Mouse (Mus musculus): ENCODE results near the gene Gm4070. TPM values are rescaled to one million over a fixed set of nuclear protein-coding genes. Genes with fewer than 3 reads are reported as not detected.
"Not testable (repeated sequence)": the region's sequence is repeated elsewhere in the genome, so short reads cannot be mapped to it uniquely, and the experiment has no call there.

Gm4070 gene
- total RNA-seq (2012; rRNA removed), result 1.9 and 3.1 TPM in 2 replicates
- 3.2 and 3.7 TPM in 2 replicates for total RNA-seq (2014; rRNA removed)
- polyA plus RNA-seq (2012; ENCODE audit: insufficient read length, low read depth), result 2.8 and 4.2 TPM in 2 replicates

- H3K9ac ChIP-seq (ENCODE audit: insufficient read depth, low read depth); H3K4me1 ChIP-seq (ENCODE audit: control insufficient read depth in 1 of 2, insufficient read depth in 2 of 2); H3K9me3 ChIP-seq (replicated peaks; ENCODE audit: low read length); DNase-seq (ENCODE audit: extremely low read depth); H3K36me3 ChIP-seq (replicated peaks in 1 of 2; ENCODE audit: control insufficient read depth in 1 of 2, insufficient read depth in 1 of 2, low read length in 1 of 2); in situ Hi-C loops (cut with MboI; ENCODE audit: low pct_ligation_motif_present, low pct_unique_long_range_greater_than_20kb, low sequenced_read_pairs); H3K27ac ChIP-seq (ENCODE audit: insufficient read depth, low read depth); dilution Hi-C loops (cut with MboI; ENCODE audit: extremely low pct_ligation_motif_present, extremely low pct_unique_long_range_greater_than_20kb, low sequenced_read_pairs); H3K79me2 ChIP-seq (replicated peaks; ENCODE audit: control insufficient read depth, extremely low read depth, insufficient read depth, poor library complexity, severe bottlenecking); H3K4me2 ChIP-seq (ENCODE audit: insufficient read depth, low read depth, poor library complexity, severe bottlenecking); H3K4me3 ChIP-seq (replicated peaks in 1 of 3; ENCODE audit: low read depth in 2 of 3, low read length in 2 of 3, poor library complexity in 1 of 3); H3K27me3 ChIP-seq (replicated peaks): not testable (repeated sequence)
These were observed at the start of gene Gm4070 for GRCm38 (mm10) chr7:105953812-105954211. Gene Gm4070 (minus strand): TSS chr7:105953967.

- H3K27ac ChIP-seq (ENCODE audit: insufficient read depth, low read depth); H3K4me3 ChIP-seq (replicated peaks in 1 of 3; ENCODE audit: low read depth in 2 of 3, low read length in 2 of 3, poor library complexity in 1 of 3); dilution Hi-C loops (cut with MboI; ENCODE audit: extremely low pct_ligation_motif_present, extremely low pct_unique_long_range_greater_than_20kb, low sequenced_read_pairs); in situ Hi-C loops (cut with MboI; ENCODE audit: low pct_ligation_motif_present, low pct_unique_long_range_greater_than_20kb, low sequenced_read_pairs); H3K4me2 ChIP-seq (ENCODE audit: insufficient read depth, low read depth, poor library complexity, severe bottlenecking); H3K36me3 ChIP-seq (replicated peaks in 1 of 2; ENCODE audit: control insufficient read depth in 1 of 2, insufficient read depth in 1 of 2, low read length in 1 of 2); H3K79me2 ChIP-seq (replicated peaks; ENCODE audit: control insufficient read depth, extremely low read depth, insufficient read depth, poor library complexity, severe bottlenecking); H3K9ac ChIP-seq (ENCODE audit: insufficient read depth, low read depth); H3K9me3 ChIP-seq (replicated peaks; ENCODE audit: low read length); DNase-seq (ENCODE audit: extremely low read depth); H3K4me1 ChIP-seq (ENCODE audit: control insufficient read depth in 1 of 2, insufficient read depth in 2 of 2); H3K27me3 ChIP-seq (replicated peaks): not testable (repeated sequence)
These were observed 773 bp upstream of the Gm4070 start for GRCm38 (mm10) chr7:105954540-105954939.

GRCm38 (mm10) chr7:105952408-105952807 is 1.4 kb downstream of the Gm4070 start:
- H3K79me2 ChIP-seq (replicated peaks; ENCODE audit: control insufficient read depth, extremely low read depth, insufficient read depth, poor library complexity, severe bottlenecking); H3K9ac ChIP-seq (ENCODE audit: insufficient read depth, low read depth); dilution Hi-C loops (cut with MboI; ENCODE audit: extremely low pct_ligation_motif_present, extremely low pct_unique_long_range_greater_than_20kb, low sequenced_read_pairs); H3K4me1 ChIP-seq (ENCODE audit: control insufficient read depth in 1 of 2, insufficient read depth in 2 of 2); H3K27me3 ChIP-seq (replicated peaks); H3K36me3 ChIP-seq (replicated peaks in 1 of 2; ENCODE audit: control insufficient read depth in 1 of 2, insufficient read depth in 1 of 2, low read length in 1 of 2); DNase-seq (ENCODE audit: extremely low read depth); H3K4me3 ChIP-seq (replicated peaks in 1 of 3; ENCODE audit: low read depth in 2 of 3, low read length in 2 of 3, poor library complexity in 1 of 3); in situ Hi-C loops (cut with MboI; ENCODE audit: low pct_ligation_motif_present, low pct_unique_long_range_greater_than_20kb, low sequenced_read_pairs); H3K27ac ChIP-seq (ENCODE audit: insufficient read depth, low read depth); H3K4me2 ChIP-seq (ENCODE audit: insufficient read depth, low read depth, poor library complexity, severe bottlenecking); H3K9me3 ChIP-seq (replicated peaks; ENCODE audit: low read length): not testable (repeated sequence)

GRCm38 (mm10) chr7:105945238-105945637 is 8.5 kb downstream of the Gm4070 start:
- H3K27ac ChIP-seq (ENCODE audit: insufficient read depth, low read depth); H3K4me3 ChIP-seq (replicated peaks in 1 of 3; ENCODE audit: low read depth in 2 of 3, low read length in 2 of 3, poor library complexity in 1 of 3); H3K4me2 ChIP-seq (ENCODE audit: insufficient read depth, low read depth, poor library complexity, severe bottlenecking); H3K9me3 ChIP-seq (replicated peaks; ENCODE audit: low read length); dilution Hi-C loops (cut with MboI; ENCODE audit: extremely low pct_ligation_motif_present, extremely low pct_unique_long_range_greater_than_20kb, low sequenced_read_pairs); H3K9ac ChIP-seq (ENCODE audit: insufficient read depth, low read depth); H3K79me2 ChIP-seq (replicated peaks; ENCODE audit: control insufficient read depth, extremely low read depth, insufficient read depth, poor library complexity, severe bottlenecking); H3K4me1 ChIP-seq (ENCODE audit: control insufficient read depth in 1 of 2, insufficient read depth in 2 of 2); H3K36me3 ChIP-seq (replicated peaks in 1 of 2; ENCODE audit: control insufficient read depth in 1 of 2, insufficient read depth in 1 of 2, low read length in 1 of 2); H3K27me3 ChIP-seq (replicated peaks); DNase-seq (ENCODE audit: extremely low read depth); in situ Hi-C loops (cut with MboI; ENCODE audit: low pct_ligation_motif_present, low pct_unique_long_range_greater_than_20kb, low sequenced_read_pairs): not testable (repeated sequence)

GRCm38 (mm10) chr7:105932132-105932531 is 21.6 kb downstream of the Gm4070 start:
- dilution Hi-C loops (cut with MboI; ENCODE audit: extremely low pct_ligation_motif_present, extremely low pct_unique_long_range_greater_than_20kb, low sequenced_read_pairs); H3K27me3 ChIP-seq (replicated peaks); H3K9ac ChIP-seq (ENCODE audit: insufficient read depth, low read depth); H3K4me3 ChIP-seq (replicated peaks in 1 of 3; ENCODE audit: low read depth in 2 of 3, low read length in 2 of 3, poor library complexity in 1 of 3); H3K79me2 ChIP-seq (replicated peaks; ENCODE audit: control insufficient read depth, extremely low read depth, insufficient read depth, poor library complexity, severe bottlenecking); H3K4me2 ChIP-seq (ENCODE audit: insufficient read depth, low read depth, poor library complexity, severe bottlenecking); DNase-seq (ENCODE audit: extremely low read depth); in situ Hi-C loops (cut with MboI; ENCODE audit: low pct_ligation_motif_present, low pct_unique_long_range_greater_than_20kb, low sequenced_read_pairs); H3K9me3 ChIP-seq (replicated peaks; ENCODE audit: low read length); H3K36me3 ChIP-seq (replicated peaks in 1 of 2; ENCODE audit: control insufficient read depth in 1 of 2, insufficient read depth in 1 of 2, low read length in 1 of 2); H3K4me1 ChIP-seq (ENCODE audit: control insufficient read depth in 1 of 2, insufficient read depth in 2 of 2); H3K27ac ChIP-seq (ENCODE audit: insufficient read depth, low read depth): not testable (repeated sequence)

GRCm38 (mm10) chr7:105883588-105884336 is 70.0 kb downstream of the Gm4070 start:
- dilution Hi-C loops (cut with MboI; ENCODE audit: extremely low pct_ligation_motif_present, extremely low pct_unique_long_range_greater_than_20kb, low sequenced_read_pairs); H3K4me1 ChIP-seq (ENCODE audit: control insufficient read depth in 1 of 2, insufficient read depth in 2 of 2); in situ Hi-C loops (cut with MboI; ENCODE audit: low pct_ligation_motif_present, low pct_unique_long_range_greater_than_20kb, low sequenced_read_pairs); H3K79me2 ChIP-seq (replicated peaks; ENCODE audit: control insufficient read depth, extremely low read depth, insufficient read depth, poor library complexity, severe bottlenecking); H3K27ac ChIP-seq (ENCODE audit: insufficient read depth, low read depth); DNase-seq (ENCODE audit: extremely low read depth); H3K4me3 ChIP-seq (replicated peaks in 1 of 3; ENCODE audit: low read depth in 2 of 3, low read length in 2 of 3, poor library complexity in 1 of 3); H3K36me3 ChIP-seq (replicated peaks in 1 of 2; ENCODE audit: control insufficient read depth in 1 of 2, insufficient read depth in 1 of 2, low read length in 1 of 2); H3K9ac ChIP-seq (ENCODE audit: insufficient read depth, low read depth); H3K4me2 ChIP-seq (ENCODE audit: insufficient read depth, low read depth, poor library complexity, severe bottlenecking); H3K27me3 ChIP-seq (replicated peaks); H3K9me3 ChIP-seq (replicated peaks; ENCODE audit: low read length): not testable (repeated sequence)
